In genomic region chr4:150743103-150743502, GRCm38 (mm10) we compare ENCODE assay signal across 8 mouse cellular contexts.
DNase-seq lines count a peak whose midpoint lies in the region; TF ChIP-seq lines count a peak whose summit lies in the region.

No protein-coding gene starts in this region.

- no peak for TF ChIP-seq POLR2A in brain, embryonic 14.5 days (IDR thresholded peaks at IDR 0.05; ENCODE audit: borderline replicate concordance, extremely low read depth, insufficient read depth, insufficient read length, poor library complexity, severe bottlenecking)

- peak; percentile 75 for DNase-seq in A20 (ENCODE audit: low read depth, low spot score)
- peak; percentile 73 for DNase-seq in brain, embryonic 14.5 days (ENCODE audit: low read depth)
- DNase-seq in induced T-regulatory cell, adult 2 months (ENCODE audit: low read depth), result peak; percentile 63
- peak; percentile 69 for DNase-seq in lung, postnatal 36 days
- no peak for DNase-seq in MN1 (ENCODE audit: low spot score)
- no peak for DNase-seq in spleen, adult 12 weeks (ENCODE audit: low spot score)
- DNase-seq in left cerebral cortex, adult 9 months (ENCODE audit: low spot score in 2 of 2), result no peak
- DNase-seq in layer of hippocampus, adult 8-10 months (ENCODE audit: low spot score in 2 of 2), result no peak

- no peak for TF ChIP-seq CTCF in brain, embryonic 14.5 days (IDR thresholded peaks at IDR 0.05; ENCODE audit: borderline replicate concordance, extremely low read depth, insufficient read depth, insufficient read length)

Comparison
In these comparisons a context has a peak if more than half of its experiments do, and no peak if none do; other contexts are left out.
1. DNase-seq: peak in A20 (single experiment), brain, embryonic 14.5 days (single experiment), induced T-regulatory cell, adult 2 months (single experiment) and lung, postnatal 36 days (single experiment); none in MN1 (single experiment), spleen, adult 12 weeks (single experiment), left cerebral cortex, adult 9 months (0 of 2) and layer of hippocampus, adult 8-10 months (0 of 2).